Mouse (Mus musculus) cerebellum, adult 2 months (tissue): ENCODE measurements around the gene Klf16. TPM values are rescaled to one million over a fixed set of nuclear protein-coding genes. Genes with fewer than 3 reads are reported as not detected.
A peak's percentile ranks its signal among the peaks of the same experiment; 100 is the strongest.
"Not testable (repeated sequence)": the region's sequence is repeated elsewhere in the genome, so short reads cannot be mapped to it uniquely, and the experiment has no call there.

Experiments
- DNase-seq, 2 experiments: peaks; one replicate each; pipeline ENCODE4 v3.0.0; 2021
- H3K27ac ChIP-seq: fragments of 200-500 bp; 2 replicates; pipeline ENCODE4 v1.5.1; 2012; ENCODE audit warnings: low read length, control low read depth, inconsistent platforms; ENCODE audit not compliant: insufficient read depth
- H3K27me3 ChIP-seq: fragments of 200-500 bp; 2 replicates; pipeline ENCODE4 v1.6.1; 2012; ENCODE audit warnings: inconsistent platforms, mild to moderate bottlenecking, low read length, moderate library complexity; ENCODE audit not compliant: control insufficient read depth, insufficient read depth
- H3K4me1 ChIP-seq: fragments of 200-500 bp; 2 replicates; pipeline ENCODE4 v1.6.1; 2011; ENCODE audit warnings: low read length; ENCODE audit not compliant: control insufficient read depth, insufficient read depth
- H3K4me3 ChIP-seq: fragments of 200-500 bp; replicated peaks from 2 replicates; pipeline ENCODE3; 2011; ENCODE audit warnings: mild to moderate bottlenecking, low read depth, low read length, control low read depth; ENCODE audit not compliant: insufficient read depth
- CTCF ChIP-seq: fragments of 200-500 bp; IDR thresholded peaks from 2 replicates; pipeline ENCODE4 v1.5.1; 2011; ENCODE audit warnings: low read depth, mild to moderate bottlenecking, control low read depth, low read length, moderate library complexity, borderline replicate concordance; ENCODE audit not compliant: insufficient read depth
- POLR2A ChIP-seq: fragments of 200-500 bp; IDR thresholded peaks from 2 replicates; pipeline ENCODE4 v1.6.1; 2011; ENCODE audit warnings: low read length, control low read depth, borderline replicate concordance; ENCODE audit not compliant: insufficient read depth
- WGBS: fragments of 180-500 bp; shearing (Covaris S2); methylation state at CpG from one replicate; pipeline ENCODE4 v1.1.7; 2018; 5-methylcytosine and 5-hydroxymethylcytosine counted together
- polyA plus RNA-seq: library from polyadenylated mRNA; depleted of rRNA; stranded (reverse); fragments of >200 nt; gene quantifications from 2 replicates; pipeline ENCODE4 v1.2.3, GENCODE M21; 2012

Gene Klf16
- polyA plus RNA-seq, 1 experiment, result 10.6 TPM

DNA sequence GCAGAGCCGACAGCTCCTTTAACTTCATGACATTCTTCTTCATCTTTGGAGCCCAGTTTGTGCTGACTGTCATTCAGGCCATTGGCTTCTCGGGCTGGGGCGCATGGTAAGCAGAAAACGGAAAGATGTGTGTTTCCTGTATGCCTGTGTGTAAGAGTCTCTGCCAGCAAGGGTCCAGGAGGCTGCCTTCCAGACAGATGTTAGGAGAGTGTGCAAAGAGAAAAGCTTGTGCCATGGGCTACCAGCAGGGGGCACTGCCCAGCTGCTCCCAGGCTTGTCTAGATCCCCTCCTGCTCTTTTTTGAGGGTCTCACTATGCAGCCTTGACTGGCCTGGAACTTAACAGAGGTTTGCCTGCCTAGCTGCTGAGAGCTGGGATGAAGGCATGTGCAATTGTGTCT, 33.9 kb upstream of the Klf16 start:
- Histone ChIP-seq H3K27me3 (no peaks in the 10 kb centered on the region), H3K4me1 (peaks cover 45% of the 10 kb centered on the region), H3K4me3 (no peak overlapping the region), H3K27ac (peak overlapping the region; percentile 91)
- DNase-seq, result no peak
- WGBS, result 61% methylated on average over 4 of the region's 4 CpGs
- peak; percentile 63 for TF ChIP-seq CTCF
- no peak for TF ChIP-seq POLR2A

GRCm38 (mm10) chr10:80610116-80610785, 33.1 kb upstream of the Klf16 start:
- H3K27me3 ChIP-seq, result no peaks in the 10 kb centered on the region
- H3K4me1 ChIP-seq, result peaks cover 45% of the 10 kb centered on the region
- peak overlapping the region; percentile 91 for H3K27ac ChIP-seq
- 33% methylated on average over 9 of the region's 9 CpGs for WGBS
- DNase-seq, result peak; percentile 91 to 94
- H3K4me3 ChIP-seq, result no peak overlapping the region
- TF ChIP-seq POLR2A, result no peak
- no peak for TF ChIP-seq CTCF

- TF ChIP-seq CTCF, result no peak
- no peak for TF ChIP-seq POLR2A
- H3K27ac ChIP-seq, result peak overlapping the region; percentile 91
- no peaks in the 10 kb centered on the region for H3K27me3 ChIP-seq
- 56% methylated on average over 10 of the region's 10 CpGs for WGBS
- DNase-seq, result peak in 1 of 2 experiments; percentile 38
- H3K4me1 ChIP-seq, result peaks cover 48% of the 10 kb centered on the region
- H3K4me3 ChIP-seq, result no peak overlapping the region
These were observed 32.3 kb upstream of the Klf16 start for GRCm38 (mm10) chr10:80609269-80609924.

GRCm38 (mm10) chr10:80608435-80608834, 31.3 kb upstream of the Klf16 start:
- Histone ChIP-seq H3K27ac (peak overlapping the region; percentile 91), H3K4me1 (peaks cover 53% of the 10 kb centered on the region), H3K4me3 (no peak overlapping the region), H3K27me3 (no peaks in the 10 kb centered on the region)
- TF ChIP-seq CTCF, result no peak
- no peak for TF ChIP-seq POLR2A
- no peak for DNase-seq
- WGBS, result 79% methylated on average over 3 of the region's 3 CpGs

DNA sequence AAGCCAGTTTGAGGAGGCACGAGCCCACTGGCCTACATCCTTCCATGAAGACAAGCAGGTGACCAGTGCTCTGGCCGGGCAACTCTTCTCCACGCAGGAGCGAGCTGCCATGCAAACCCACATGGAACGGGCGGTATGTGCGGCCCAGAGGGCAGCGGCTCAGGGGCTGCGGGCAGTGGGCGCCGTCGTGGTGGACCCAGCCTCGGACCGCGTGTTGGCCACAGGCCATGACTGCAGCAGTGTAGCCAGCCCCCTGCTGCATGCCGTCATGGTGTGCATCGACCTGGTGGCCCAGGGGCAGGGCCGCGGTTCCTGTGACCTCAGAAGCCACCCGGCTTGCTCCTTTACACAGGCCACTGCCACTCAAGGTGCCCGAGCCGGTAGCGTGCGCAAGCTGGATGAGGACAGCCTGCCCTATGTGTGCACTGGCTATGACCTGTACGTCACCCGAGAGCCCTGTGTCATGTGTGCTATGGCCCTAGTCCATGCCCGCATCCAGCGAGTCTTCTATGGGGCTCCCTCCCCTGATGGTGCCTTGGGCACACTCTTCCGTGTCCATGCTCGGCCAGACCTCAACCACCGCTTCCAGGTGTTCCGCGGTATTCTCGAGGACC, 29.7 kb upstream of the Klf16 start:
- no peak overlapping the region for H3K4me3 ChIP-seq
- no peak overlapping the region for H3K27ac ChIP-seq
- DNase-seq, result peak in 1 of 2 experiments; percentile 28
- TF ChIP-seq POLR2A (no peak), CTCF (no peak)
- no peaks in the 10 kb centered on the region for H3K27me3 ChIP-seq
- H3K4me1 ChIP-seq, result peaks cover 58% of the 10 kb centered on the region
- 88% methylated on average over 34 of the region's 34 CpGs for WGBS

DNA sequence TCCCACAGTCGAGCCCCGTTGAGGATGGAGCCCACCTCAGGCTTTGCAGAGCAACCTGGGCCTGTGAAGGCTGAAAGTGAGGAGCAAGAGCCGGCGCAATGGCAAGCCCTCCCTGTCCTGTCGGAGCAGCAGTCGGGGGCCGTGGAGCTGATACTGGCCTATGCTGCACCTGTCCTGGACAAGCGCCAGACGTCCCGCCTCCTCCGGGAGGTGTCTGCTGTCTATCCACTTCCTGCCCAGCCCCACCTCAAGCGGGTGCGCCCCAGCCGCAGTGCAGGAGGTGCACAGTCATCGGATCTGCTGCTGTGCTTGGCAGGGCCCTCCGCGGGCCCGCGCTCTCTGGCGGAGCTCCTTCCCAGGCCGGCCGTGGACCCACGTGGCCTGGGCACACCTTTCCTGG, 29.2 kb upstream of the Klf16 start:
- no peaks in the 10 kb centered on the region for H3K27me3 ChIP-seq
- 79% methylated on average over 23 of the region's 23 CpGs for WGBS
- TF ChIP-seq POLR2A (no peak), CTCF (no peak)

GRCm38 (mm10) chr10:80605721-80606120, 28.6 kb upstream of the Klf16 start, which contains the start of gene Gm49322:
Gene Gm49322 (plus strand): TSS chr10:80606021.
- H3K4me1 ChIP-seq, result peaks cover 47% of the 10 kb centered on the region
- not testable (repeated sequence) for DNase-seq

More for the DNA sequence above, 29.2 kb upstream of the Klf16 start:
- peak in 1 of 2 experiments; percentile 36 for DNase-seq
- H3K27ac ChIP-seq, result no peak overlapping the region
- H3K4me3 ChIP-seq, result no peak overlapping the region
- peaks cover 53% of the 10 kb centered on the region for H3K4me1 ChIP-seq

GRCm38 (mm10) chr10:80604988-80605387, 27.9 kb upstream of the Klf16 start:
- Histone ChIP-seq H3K27me3 (no peaks in the 10 kb centered on the region), H3K27ac (no peak overlapping the region), H3K4me3 (no peak overlapping the region), H3K4me1 (peaks cover 43% of the 10 kb centered on the region)
- no peak for DNase-seq
- 54% methylated on average over 2 of the region's 2 CpGs for WGBS
- TF ChIP-seq CTCF (no peak), POLR2A (no peak)

More at GRCm38 (mm10) chr10:80605721-80606120, 28.6 kb upstream of the Klf16 start, which contains the start of gene Gm49322:
- H3K27me3 ChIP-seq, H3K27ac ChIP-seq, H3K4me3 ChIP-seq: not testable (repeated sequence)
- WGBS, result 72% methylated on average over 4 of the region's 4 CpGs
